Mouse (Mus musculus) lung, postnatal 36 days (tissue): ENCODE data around the gene Mstn.
A peak's percentile ranks its signal among the peaks of the same experiment; 100 is the strongest.

Experiments used
- DNase-seq: peaks from one replicate; pipeline ENCODE4 v3.0.0; 2022; ENCODE audit warnings: mixed read lengths

Mstn gene

DNA sequence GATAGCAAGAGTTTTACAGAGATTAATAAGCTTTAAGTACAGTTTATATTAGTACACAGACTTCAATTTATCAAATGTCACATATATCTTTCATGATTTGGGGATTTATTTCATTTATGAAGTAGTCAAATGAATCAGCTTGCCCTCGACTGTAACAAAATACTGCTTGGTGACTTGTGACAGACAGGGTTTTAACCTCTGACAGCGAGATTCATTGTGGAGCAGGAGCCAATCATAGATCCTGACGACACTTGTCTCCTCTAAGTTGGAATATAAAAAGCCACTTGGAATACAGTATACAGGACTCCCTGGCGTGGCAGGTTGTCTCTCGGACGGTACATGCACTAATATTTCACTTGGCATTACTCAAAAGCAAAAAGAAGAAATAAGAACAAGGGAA is at the start of gene Mstn:
Mstn (plus strand) TSS at position 301 of the 400 bp plus-strand sequence.
- no peak for DNase-seq

DNA sequence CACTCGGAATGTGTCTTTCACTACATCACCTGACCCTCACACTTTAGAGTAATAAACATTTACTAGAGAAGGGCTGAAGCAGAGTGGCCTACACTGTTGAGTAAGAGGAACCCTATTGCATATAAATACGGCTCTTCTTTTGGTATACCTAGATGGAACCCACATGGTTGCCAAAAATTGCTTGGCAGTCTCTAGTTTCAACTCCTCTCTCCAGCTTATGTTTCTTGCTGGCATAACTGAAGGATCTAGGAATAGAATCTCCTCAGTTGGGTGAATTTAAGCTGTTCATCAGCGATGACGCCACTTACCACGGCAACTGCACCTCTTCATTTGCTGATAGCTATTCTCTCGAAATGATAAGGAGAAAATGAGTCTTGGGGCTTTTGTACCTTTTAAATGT is 46.7 kb upstream of the Mstn start:
- DNase-seq, result no peak

DNA sequence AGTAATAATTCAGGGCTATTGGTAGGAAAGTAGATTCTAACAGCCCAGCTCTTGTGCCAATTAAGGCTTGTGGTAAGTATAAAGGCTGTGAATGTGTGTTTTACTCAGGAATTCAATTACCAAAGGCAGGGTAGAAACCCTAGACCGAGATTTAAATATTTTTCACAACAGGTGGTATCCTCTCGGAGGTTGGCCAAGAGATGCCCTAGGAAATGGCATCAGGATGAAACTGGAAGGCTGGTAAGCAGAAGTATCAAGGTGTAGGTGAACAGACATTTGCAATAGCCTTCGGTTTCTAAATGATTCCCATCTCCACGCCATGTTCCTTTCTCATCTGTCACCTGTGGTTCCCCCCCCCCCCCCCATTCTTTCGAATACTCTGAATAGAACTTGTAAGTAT is 45.8 kb upstream of the Mstn start:
- no peak for DNase-seq

DNA sequence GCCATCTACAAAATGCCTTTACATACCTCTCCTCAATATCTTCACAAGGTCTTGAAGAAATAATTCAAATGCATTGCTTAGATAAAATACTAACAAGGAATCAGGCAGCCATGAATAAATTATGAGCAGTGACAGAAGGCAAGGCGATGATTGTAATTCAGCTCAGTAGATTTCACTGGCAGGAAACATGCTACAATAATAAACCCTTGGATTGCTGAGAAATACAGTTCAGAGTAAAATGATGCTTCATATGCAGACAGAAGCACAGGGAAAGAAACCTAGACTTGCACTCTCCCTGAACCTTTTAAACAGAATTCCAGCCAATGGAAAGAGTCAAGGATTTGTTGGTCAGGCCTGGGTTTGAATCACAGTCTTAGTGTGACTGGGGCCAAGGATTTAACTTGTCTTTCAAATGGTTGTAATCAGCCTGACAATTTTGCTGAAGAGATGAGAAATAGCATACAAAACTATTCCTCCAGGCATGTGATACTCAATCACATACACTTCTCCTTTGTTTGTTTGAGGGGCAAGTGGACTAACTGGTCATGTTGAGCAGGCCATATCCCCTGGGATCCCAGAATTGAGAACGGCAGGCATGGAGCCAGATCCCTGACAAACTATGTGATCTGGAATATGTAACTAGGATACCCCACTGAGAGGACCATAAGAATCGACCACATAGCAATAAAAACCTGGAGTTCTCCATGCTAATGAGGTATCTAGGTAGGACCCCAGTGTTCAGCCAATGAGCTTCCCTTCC is 42.5 kb upstream of the Mstn start:
- DNase-seq, result no peak

DNA sequence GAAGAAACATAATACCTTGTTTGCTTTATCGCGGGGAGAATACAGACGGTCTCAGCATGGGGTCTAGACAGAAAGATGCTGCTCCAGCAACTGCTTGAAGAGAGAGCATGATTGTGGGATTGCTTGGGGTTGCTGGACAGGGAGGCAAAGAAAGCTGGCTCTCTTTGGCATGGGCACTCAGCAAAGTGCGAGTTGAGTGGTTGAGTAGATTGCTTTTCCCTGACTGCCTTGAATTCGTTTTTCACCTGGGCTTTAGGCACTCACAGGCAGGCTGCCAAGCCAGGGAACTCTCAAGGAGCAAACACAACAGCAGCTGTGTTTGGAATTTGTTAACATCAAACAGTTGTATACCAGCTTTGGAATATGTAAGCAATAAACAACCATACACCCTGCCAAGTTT is 41.4 kb upstream of the Mstn start, which contains the start of gene 1700019D03Rik:
1700019D03Rik (minus strand) TSS at position 101 of the 400 bp plus-strand sequence.
- DNase-seq, result peak; percentile 0

DNA sequence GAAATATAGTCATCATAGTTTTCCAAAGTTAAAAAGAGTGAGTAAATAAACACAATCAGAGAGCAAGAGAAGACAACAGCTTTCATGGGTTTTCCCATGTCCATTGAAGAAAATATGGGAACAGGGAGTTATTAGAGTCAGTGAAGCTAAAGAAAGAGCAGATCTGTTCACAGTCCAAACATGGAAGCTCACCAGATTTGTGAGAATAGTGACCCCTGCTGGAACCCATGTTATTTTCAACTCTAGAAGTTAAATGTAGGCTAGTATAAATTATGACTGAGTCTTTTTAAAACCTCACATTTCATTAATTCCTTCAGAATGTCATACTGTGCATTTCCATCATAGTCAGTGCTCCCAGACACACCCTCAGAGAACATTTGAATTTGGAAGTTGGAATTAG is 28.9 kb upstream of the Mstn start:
- DNase-seq, result peak; percentile 30

DNA sequence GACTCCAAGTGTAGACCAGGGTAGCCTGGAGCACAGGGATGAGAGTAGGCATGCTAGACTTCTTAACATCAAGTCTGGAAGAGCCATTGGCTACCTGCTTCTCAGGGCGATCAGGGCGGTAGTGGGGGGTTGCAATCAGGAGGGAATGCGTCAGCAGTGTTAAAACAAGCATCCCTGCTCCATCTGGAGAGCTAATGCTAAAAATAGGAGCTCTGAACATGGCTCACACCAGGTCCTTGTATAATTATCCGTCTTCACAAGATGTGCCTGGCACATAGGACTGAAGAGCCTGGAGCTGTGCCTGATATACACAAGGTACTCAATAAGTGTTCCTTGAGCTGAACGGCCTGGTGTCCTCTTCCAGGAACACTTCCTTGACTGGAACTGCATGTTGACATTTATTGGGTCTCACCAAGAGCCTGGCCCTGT is 24.0 kb upstream of the Mstn start:
- DNase-seq, result no peak

DNA sequence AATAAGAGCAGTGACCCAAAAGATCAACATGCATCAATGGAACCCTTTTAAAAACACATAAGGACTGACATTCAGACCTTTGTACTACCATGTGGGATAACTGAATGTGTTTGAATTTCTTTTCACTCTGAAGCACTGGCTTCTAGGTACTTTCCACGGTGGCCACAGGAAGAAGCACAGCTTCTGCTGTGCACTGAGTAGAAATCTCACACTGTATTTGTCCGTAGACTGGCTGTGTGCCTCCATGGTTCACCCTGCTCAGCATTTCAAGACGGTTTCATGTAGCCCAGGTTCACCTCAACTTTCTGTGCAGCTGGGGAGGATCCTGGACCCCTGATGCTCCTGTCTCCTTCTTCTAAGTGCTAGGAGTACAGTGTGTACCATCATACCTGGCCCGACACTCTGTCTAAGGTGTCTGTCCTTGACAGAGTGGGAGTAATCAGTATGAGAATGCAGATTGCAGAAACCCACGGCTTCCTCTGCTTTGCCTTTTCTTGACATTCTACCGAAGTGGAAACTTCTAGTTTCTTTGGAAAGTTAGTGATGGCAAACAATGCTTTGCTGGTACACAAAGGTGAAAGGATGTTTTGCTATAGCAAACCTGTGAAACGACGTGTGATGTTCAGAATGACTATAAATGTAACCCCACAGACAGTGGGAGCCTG is 11.5 kb upstream of the Mstn start:
- DNase-seq, result no peak

DNA sequence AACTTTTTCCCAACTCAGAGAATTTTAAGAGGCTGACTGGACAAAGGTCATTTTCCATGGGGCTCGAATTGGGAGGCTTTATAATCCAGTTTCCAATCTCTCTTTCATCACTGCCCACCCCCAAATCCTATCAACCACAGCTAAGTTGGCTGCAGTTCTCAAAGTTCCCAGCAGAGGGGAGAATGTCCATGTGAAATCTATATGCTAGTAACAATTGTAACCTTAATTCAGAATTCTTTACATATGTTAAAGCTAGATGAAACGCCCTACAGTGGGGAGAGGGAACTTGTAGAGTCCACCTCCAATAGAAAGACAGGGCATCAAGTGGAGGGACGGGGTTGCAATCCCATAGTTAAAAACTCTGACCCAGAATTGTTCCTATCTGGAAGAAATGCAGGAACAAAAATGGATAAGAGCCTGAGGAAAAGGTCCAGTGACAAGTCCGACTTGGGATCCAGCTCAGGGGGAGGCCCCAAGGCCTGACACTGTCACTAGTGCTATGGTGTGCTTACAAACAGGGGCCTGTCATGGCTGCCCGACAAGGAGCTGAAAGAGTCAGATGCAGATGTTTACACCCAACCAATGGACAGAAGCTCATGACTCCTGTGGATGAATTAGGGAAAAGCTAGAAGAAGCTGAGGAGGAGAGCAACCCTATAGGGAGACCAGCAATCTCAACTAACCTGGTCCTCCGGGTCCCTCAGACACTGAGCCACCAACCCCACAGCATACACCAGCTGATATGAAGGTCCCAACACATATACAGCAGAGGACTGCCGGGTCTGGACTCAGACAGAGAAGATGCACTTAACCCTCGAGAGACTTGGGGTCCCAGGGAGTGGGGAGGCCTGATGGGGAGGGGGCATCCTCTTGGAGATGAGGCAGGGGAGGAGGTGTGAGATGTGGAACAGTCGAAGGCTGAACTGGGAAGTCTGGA is 8.1 kb upstream of the Mstn start:
- DNase-seq, result peak; percentile 78

DNA sequence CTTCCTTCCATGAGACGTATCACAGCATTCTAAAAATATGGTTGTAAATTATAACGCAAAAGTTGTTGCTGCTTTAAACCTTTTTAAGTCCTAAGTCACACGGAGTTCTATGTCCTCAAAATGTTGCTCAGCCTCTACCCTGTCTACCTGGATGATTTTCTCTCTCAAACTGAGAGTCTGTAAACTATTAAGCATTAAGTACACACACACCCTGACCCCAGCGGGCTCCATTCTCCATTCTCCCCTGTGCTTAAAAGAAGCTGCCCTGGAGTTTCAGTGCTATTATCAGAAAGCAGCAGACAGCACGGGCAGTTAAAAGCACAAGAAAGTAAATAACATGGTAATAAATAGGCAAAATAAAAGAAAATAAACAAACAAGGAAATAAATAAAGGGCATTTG is 2.3 kb upstream of the Mstn start:
- no peak for DNase-seq

DNA sequence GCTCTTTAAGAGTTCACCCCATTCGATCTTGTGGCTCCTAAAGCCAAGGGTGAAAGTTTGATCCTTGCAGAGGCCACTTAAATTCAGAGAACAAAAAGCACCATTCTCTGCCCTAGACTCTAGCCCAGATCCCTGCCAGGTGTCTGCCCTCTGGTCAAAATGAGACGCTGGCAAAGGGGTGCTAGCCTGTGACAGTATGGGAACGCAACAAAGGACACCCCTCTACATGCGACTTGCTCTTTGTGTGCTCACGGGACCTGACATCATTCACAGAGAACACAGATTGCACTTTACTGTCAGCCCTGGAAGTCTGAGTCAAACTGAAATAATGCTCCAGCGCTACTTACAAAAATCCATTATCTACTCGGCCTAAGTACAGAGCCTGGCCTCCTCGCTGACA is 941 bp upstream of the Mstn start:
- no peak for DNase-seq

DNA sequence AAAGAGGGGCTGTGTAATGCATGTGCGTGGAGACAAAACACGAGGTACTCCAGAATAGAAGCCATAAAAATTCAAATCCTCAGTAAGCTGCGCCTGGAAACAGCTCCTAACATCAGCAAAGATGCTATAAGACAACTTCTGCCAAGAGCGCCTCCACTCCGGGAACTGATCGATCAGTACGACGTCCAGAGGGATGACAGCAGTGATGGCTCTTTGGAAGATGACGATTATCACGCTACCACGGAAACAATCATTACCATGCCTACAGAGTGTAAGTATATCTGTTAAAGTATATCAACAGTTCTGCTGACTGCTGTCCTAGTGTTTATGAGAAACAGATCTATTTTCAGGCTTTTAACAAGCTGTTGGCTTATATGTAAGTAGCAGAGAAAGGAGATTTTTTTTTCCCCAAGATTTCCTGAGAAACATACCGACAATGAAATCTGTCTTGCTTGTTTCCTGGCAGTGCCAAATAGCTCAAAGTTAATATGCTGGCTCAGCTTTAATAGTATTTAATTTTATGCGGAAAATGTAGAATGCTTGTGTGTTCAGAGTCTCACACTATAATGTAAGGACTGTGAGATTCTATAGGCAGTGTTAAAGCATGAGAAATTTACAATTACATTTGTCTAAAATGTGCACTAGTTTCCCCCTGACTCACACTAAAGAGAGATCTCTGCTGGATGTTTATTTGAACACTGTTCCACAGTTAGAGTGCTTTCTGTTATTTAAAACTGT is 600 bp downstream of the Mstn start:
- no peak for DNase-seq

DNA sequence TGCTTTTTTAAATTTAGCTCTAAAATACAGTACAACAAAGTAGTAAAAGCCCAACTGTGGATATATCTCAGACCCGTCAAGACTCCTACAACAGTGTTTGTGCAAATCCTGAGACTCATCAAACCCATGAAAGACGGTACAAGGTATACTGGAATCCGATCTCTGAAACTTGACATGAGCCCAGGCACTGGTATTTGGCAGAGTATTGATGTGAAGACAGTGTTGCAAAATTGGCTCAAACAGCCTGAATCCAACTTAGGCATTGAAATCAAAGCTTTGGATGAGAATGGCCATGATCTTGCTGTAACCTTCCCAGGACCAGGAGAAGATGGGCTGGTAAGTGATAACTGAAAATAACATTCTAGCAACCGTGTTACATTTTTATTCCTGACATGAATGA is 2.5 kb downstream of the Mstn start:
- DNase-seq, result no peak

DNA sequence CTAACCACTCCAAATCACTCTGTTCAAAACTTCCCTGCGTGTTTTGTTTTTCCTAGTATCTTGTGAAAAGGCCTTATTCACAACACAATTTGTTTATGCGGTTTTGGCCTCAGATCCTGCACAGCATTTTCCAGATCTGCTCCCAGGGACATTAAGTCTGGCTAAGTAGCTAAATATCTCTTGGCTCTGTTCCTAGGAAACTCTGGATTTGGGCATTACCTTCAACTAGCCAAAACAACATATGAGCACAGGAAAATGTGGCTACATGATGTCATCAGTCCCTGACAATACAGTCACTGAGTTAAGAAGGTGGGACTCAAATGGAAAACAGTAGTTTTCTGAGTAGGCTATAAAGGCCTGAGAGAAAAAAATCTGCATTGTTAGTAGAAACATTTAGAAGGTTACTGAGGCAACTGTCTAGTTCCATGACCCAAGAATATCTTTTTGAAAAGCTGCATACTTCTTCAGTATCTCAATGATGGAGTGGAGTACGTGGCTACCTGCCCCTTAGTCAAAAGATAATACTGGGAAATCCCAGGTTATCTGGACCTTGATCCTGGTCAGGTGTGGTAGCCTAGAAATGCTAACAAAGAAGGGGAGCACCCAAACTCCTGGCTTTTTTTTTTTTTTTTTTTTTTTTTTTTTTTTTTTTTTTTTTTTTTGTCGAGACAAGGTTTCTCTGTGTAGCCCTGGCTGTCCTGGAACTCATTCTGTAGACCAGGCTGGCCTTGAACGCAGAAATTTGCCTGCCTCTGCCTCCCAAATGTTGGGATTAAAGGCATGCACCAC is 8.5 kb downstream of the Mstn start:
- no peak for DNase-seq

DNA sequence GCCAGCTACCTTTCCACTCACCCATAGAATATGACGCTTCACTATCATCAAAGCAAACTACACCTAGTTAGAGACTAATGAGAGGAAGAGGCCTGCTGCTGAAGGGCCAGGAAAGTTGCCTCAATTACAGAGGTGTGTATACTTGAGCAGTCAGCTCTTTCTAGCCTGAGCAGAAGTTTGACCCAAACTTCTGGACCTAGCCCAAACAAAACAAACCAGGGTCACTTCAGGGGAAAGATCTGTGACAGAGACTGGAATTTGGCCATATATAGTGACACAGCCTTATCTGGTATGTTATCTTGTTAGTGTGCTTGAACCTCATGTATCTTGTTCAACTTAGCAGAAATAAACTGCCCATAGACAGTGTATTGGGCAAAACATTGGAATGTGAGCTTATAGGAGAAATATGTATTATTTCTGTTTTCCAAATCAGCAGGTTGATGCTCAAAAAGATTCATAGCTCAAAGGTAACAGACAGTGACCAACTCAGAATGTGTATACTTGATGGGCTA is 9.3 kb downstream of the Mstn start:
- no peak for DNase-seq

DNA sequence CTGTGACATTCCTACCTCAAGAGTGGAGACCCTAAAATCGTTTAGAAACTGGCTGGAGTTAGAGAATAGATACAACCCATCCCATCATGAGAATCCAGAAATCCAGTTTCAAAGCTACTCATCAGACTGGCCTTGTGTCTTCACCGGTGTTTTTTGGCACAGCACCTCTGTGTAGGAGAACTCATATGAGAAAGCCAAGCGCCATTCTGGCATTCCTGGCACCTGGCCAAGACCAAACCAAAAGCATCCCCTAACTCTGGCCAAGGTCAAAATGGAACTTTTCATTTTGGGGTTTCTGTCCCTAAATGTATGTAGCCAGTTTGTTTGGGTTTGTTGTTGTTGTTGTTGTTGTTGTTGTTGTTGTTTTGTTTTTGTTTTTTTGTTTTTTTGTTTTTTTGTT is 15.2 kb downstream of the Mstn start:
- no peak for DNase-seq

DNA sequence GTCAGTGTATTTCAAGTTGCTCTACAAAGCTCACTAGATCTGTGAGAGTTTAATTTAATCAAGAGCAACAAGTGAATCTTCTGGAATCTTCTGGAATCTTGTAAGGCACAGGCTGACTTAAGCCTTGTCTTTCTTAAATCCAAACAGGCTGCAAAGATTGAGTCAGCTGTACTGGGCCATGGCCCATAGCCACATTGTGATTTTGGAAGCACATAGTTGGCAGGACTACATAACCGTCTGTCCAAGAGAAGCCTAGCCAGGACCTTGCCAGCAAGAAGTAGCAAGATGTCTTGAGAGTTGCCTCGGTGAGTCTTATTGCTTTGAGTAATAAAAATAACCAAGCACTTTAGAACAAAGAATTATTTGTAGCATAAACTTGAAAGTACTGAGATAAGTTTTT is 18.4 kb downstream of the Mstn start:
- DNase-seq, result peak; percentile 20

DNA sequence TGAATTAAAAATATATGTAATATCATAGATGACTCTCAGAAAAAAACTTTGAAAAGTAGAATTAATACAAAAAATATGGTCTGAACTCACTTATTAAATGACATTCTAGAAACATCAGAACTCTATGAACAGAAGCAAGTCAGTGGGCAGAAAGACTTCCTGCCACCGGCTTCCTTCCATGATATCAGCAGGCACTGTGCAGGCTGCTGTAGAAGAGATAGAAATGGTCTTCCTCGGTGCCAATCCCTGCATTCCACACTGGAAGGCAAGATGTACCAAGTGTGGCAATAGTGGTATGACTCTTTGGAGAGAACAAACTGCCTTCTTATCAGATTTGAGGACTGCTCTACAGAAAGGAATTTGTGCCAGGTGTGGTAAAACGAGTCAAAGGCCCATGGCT is 19.2 kb downstream of the Mstn start:
- DNase-seq, result no peak

DNA sequence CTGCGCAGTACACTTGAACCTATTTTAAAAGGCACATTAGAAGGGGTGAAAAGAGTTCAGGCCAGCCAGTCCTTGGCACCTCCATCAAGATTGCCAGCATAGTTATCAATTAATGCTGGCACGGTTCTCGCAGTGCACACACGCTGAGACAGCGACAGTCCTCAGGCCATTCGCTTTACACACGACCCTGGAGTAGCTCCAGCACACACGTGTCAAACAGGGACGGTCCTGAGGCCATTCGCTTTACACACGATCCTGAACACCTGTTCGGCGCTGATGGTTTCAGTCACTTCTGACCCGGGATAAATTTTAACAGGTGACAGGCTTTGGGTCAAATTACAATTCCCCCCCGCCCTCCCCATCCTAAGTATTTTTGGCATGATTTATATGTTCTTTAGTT is 23.8 kb downstream of the Mstn start:
- no peak for DNase-seq

DNA sequence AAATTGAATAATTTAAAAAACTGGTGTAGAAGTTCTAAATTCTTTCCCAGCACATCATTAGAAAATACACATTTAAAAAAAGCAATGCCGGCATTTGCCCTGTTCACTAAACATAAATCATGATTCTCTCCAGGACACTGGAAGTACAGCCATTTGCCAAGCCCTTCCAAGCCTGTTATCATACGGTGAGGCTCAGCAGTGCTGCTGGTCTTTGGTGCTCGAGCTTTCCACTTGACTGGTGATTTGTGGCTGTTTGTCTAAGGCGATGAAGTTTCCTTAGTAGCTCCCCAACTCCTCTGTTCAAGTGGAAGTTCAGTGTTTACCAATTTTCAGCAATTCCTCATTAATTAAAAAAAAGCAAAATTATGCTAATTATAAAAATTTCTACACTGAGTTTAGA is 24.6 kb downstream of the Mstn start:
- DNase-seq, result no peak

DNA sequence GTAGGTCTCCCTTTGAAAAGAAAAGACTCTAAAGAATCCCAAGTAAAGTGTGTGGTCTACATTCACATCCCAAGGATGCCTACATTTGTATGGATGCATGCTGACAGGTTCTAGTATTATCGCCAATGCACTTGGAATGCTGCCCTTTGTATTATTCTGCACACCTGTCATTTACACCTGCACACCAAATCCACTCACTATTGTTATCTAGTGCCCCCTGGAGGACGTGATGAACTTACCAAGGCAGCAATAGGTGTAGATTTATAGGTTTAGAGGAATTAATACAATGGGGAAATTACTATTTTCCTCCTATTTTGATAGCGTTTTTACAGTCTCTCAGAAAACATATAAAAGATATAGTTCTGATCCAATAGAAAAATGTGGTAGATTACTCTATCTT is 31.7 kb downstream of the Mstn start:
- peak; percentile 39 for DNase-seq

DNA sequence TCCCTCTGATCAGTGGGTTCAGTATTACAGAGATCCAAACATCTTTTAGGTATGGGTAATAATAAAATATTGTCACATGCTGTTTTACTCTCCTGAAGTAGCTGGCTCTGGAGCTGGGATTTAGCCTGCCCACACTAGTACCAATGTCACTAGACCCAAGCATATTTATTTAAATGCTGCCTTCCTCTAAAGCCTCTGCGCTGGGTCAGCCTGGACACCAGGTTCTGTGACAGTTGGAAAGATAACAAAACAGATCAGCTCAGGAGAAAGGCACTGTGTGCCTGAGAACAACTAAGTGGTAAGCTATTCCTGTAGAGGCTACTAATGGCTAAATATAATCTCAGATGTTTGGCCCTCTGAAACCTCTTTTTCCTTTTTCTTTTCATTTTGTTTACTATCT is 49.1 kb downstream of the Mstn start:
- DNase-seq, result no peak
